ENCODE assay signal across 17 mouse cellular contexts in genomic region chr14:121309909-121310308, GRCm38 (mm10).
DNase-seq lines count a peak whose midpoint lies in the region; ATAC-seq and TF ChIP-seq lines count a peak whose summit lies in the region.
"Had no signal": no experiment of that assay in that cellular context is flagged by ENCODE, and none has a peak within 500 bp of the region (broad histone marks: within the 10 kb centered on the region; RNA-seq: fewer than 3 reads in every experiment).

No protein-coding gene starts in this region.

- 0 out of 2 replicates have a peak, but pooled peaks cover 4% of the 10 kb centered on the region for H3K36me3 ChIP-seq in heart, postnatal 0 days (replicated peaks; ENCODE audit: control insufficient read depth, insufficient read depth, low read length)
- peaks cover 2% of the 10 kb centered on the region; the same call in 1 of the 2 replicates for H3K36me3 ChIP-seq in liver, embryonic 16.5 days (ENCODE audit: control insufficient read depth, insufficient read depth)
- H3K36me3 ChIP-seq in liver, embryonic 11.5 days (ENCODE audit: control insufficient read depth, insufficient read depth, low read length): peaks cover 3% of the 10 kb centered on the region; the same call in 1 of the 2 replicates
- H3K36me3 ChIP-seq in limb, embryonic 10.5 days: peaks cover 14% of the 10 kb centered on the region
- H3K36me3 ChIP-seq: forebrain, embryonic 15.5 days; stomach, embryonic 15.5 days had no signal

- 74% methylated on average over 3 of the region's 3 CpGs for WGBS in heart, postnatal 0 days
- WGBS in liver, embryonic 16.5 days (ENCODE audit: insufficient replicate concordance): 69% methylated on average over 3 of the region's 3 CpGs
- WGBS in liver, embryonic 11.5 days: 72% methylated on average over 3 of the region's 3 CpGs
- 72% methylated on average over 3 of the region's 3 CpGs for WGBS in limb, embryonic 10.5 days

- no peaks in the 10 kb centered on the region for H3K9me3 ChIP-seq in heart, postnatal 0 days (replicated peaks; ENCODE audit: control insufficient read depth, low read length)
- no peaks in the 10 kb centered on the region for H3K9me3 ChIP-seq in liver, embryonic 16.5 days (replicated peaks; ENCODE audit: control insufficient read depth, low read length)
- H3K9me3 ChIP-seq in liver, embryonic 11.5 days (ENCODE audit: control insufficient read depth, low read length): no peaks in the 10 kb centered on the region
- no peaks in the 10 kb centered on the region for H3K9me3 ChIP-seq in limb, embryonic 10.5 days (replicated peaks)
- H3K9me3 ChIP-seq: forebrain, embryonic 15.5 days; midbrain, embryonic 13.5 days; stomach, embryonic 15.5 days had no signal

- no peak for DNase-seq in heart, postnatal 0 days (ENCODE audit: low spot score)
- no peak for DNase-seq in heart, adult 9 months (ENCODE audit: low spot score in 2 of 2)
- DNase-seq in liver, embryonic 11.5 days (ENCODE audit: low spot score): no peak
- no peak for DNase-seq in limb, embryonic 10.5 days (ENCODE audit: low spot score)
- DNase-seq in urinary bladder, postnatal 10 days (ENCODE audit: low spot score): no peak
- DNase-seq: cerebellum, adult 9-11 months; heart, postnatal 14 days; lung, embryonic 14.5 days; right cerebral cortex, adult 18-20 months; thymus, postnatal 36 days had no signal

- no peak for TF ChIP-seq EP300 in heart, postnatal 0 days (IDR thresholded peaks at IDR 0.05; ENCODE audit: low read depth)

- H3K4me1 ChIP-seq in heart, postnatal 0 days (ENCODE audit: control insufficient read depth, insufficient read depth): peaks cover 57% of the 10 kb centered on the region
- H3K4me1 ChIP-seq in liver, embryonic 16.5 days (ENCODE audit: control insufficient read depth, low read depth, low read length): peaks cover 27% of the 10 kb centered on the region
- peaks cover 30% of the 10 kb centered on the region for H3K4me1 ChIP-seq in liver, embryonic 11.5 days (replicated peaks; ENCODE audit: control insufficient read depth, insufficient read depth, low read length)
- peaks cover 37% of the 10 kb centered on the region for H3K4me1 ChIP-seq in limb, embryonic 10.5 days

- no peak for ATAC-seq in heart, postnatal 0 days (ENCODE audit: insufficient read depth, low read depth)
- ATAC-seq in liver, embryonic 16.5 days (ENCODE audit: low read depth): peak; percentile 28; the same call in 1 of the 2 replicates
- ATAC-seq in liver, embryonic 11.5 days (replicated peaks; ENCODE audit: low FRiP score): no peak
- no peak for ATAC-seq in monocyte, adult 5-6 weeks (replicated peaks; ENCODE audit: insufficient number of reproducible peaks, low FRiP score, low TSS enrichment, poor library complexity, severe bottlenecking)
- ATAC-seq: forebrain, embryonic 15.5 days; hindbrain, embryonic 16.5 days; midbrain, embryonic 13.5 days had no signal

- no peak for TF ChIP-seq CTCF in heart, postnatal 0 days (IDR thresholded peaks at IDR 0.05; ENCODE audit: low read depth)

- no peaks in the 10 kb centered on the region for H3K27me3 ChIP-seq in heart, postnatal 0 days (ENCODE audit: control insufficient read depth, insufficient read depth, low read length)
- H3K27me3 ChIP-seq in liver, embryonic 16.5 days (ENCODE audit: control insufficient read depth, insufficient read depth, low read depth, low read length): no peaks in the 10 kb centered on the region
- no peaks in the 10 kb centered on the region for H3K27me3 ChIP-seq in liver, embryonic 11.5 days (replicated peaks; ENCODE audit: control insufficient read depth, insufficient read depth, low read length)
- H3K27me3 ChIP-seq in limb, embryonic 10.5 days (ENCODE audit: low read depth, poor library complexity, severe bottlenecking): no peaks in the 10 kb centered on the region
- H3K27me3 ChIP-seq: forebrain, embryonic 15.5 days; midbrain, embryonic 13.5 days; stomach, embryonic 15.5 days had no signal

- no peak overlapping the region for H3K4me2 ChIP-seq in heart, postnatal 0 days (ENCODE audit: low read depth, low read length)
- H3K4me2 ChIP-seq in liver, embryonic 16.5 days (ENCODE audit: low read depth, low read length): no peak overlapping the region
- no peak overlapping the region for H3K4me2 ChIP-seq in liver, embryonic 11.5 days
- H3K4me2 ChIP-seq: forebrain, embryonic 15.5 days; lung, embryonic 14.5 days; midbrain, embryonic 13.5 days; stomach, embryonic 15.5 days had no signal

- H3K4me3 ChIP-seq in heart, postnatal 0 days (ENCODE audit: low read depth, low read length): no peak overlapping the region
- H3K4me3 ChIP-seq in liver, embryonic 16.5 days (ENCODE audit: low read depth, low read length): no peak overlapping the region
- H3K4me3 ChIP-seq in liver, embryonic 11.5 days (ENCODE audit: low read depth, low read length): no peak overlapping the region
- no peak overlapping the region for H3K4me3 ChIP-seq in limb, embryonic 10.5 days
- H3K4me3 ChIP-seq: forebrain, embryonic 15.5 days; midbrain, embryonic 13.5 days; stomach, embryonic 15.5 days had no signal

- H3K27ac ChIP-seq in heart, postnatal 0 days (ENCODE audit: low read depth): peak overlapping the region; percentile 41
- no peak overlapping the region for H3K27ac ChIP-seq in liver, embryonic 16.5 days (ENCODE audit: low read length)
- no peak overlapping the region for H3K27ac ChIP-seq in liver, embryonic 11.5 days (ENCODE audit: low read depth, low read length)
- H3K27ac ChIP-seq in limb, embryonic 10.5 days: peak overlapping the region; percentile 25; the same call in 1 of the 2 replicates
- H3K27ac ChIP-seq: forebrain, embryonic 15.5 days; macrophage; midbrain, embryonic 13.5 days; stomach, embryonic 15.5 days had no signal

- no peak overlapping the region for H3K9ac ChIP-seq in heart, postnatal 0 days (replicated peaks; ENCODE audit: low read depth, low read length)
- H3K9ac ChIP-seq in liver, embryonic 16.5 days (ENCODE audit: low read depth, low read length): no peak overlapping the region
- no peak overlapping the region for H3K9ac ChIP-seq in liver, embryonic 11.5 days (ENCODE audit: low read depth, low read length)
- H3K9ac ChIP-seq: forebrain, embryonic 15.5 days; lung, embryonic 14.5 days; midbrain, embryonic 13.5 days; stomach, embryonic 15.5 days had no signal

Comparison
In these comparisons a context has a peak if more than half of its experiments do, and no peak if none do; other contexts are left out.
1. H3K27ac ChIP-seq: peak in heart, postnatal 0 days (single experiment) and limb, embryonic 10.5 days (single experiment); none in liver, embryonic 16.5 days (single experiment) and liver, embryonic 11.5 days (single experiment).